34 mouse cellular contexts compared by ENCODE assay signal in genomic region chr5:21363343-21363742, GRCm38 (mm10).
"Had no signal": no experiment of that assay in that cellular context is flagged by ENCODE, and none has a peak within 500 bp of the region (broad histone marks: within the 10 kb centered on the region; RNA-seq: fewer than 3 reads in every experiment).

No protein-coding gene starts in this region.

- H3K9me3 ChIP-seq: heart, embryonic 12.5 days; heart, embryonic 13.5 days; heart, embryonic 15.5 days; hindbrain, embryonic 10.5 days; hindbrain, embryonic 12.5 days; hindbrain, embryonic 15.5 days; kidney, embryonic 15.5 days had no signal

- ATAC-seq: hindbrain, embryonic 16.5 days; hindbrain, postnatal 0 days; inflammation-experienced regulatory T-cells, adult 6 months had no signal

- H3K4me3 ChIP-seq: heart, adult 2 months; heart, embryonic 10.5 days; heart, embryonic 12.5 days; heart, embryonic 13.5 days; heart, embryonic 15.5 days; hindbrain, embryonic 10.5 days; hindbrain, embryonic 12.5 days; hindbrain, embryonic 13.5 days; hindbrain, embryonic 15.5 days; kidney, embryonic 15.5 days; layer of hippocampus, adult 2 months; left cerebral cortex, adult 2 months had no signal

- DNase-seq: heart, adult 2 months; heart, postnatal 10 days; heart, postnatal 14 days; heart, postnatal 36 days; heart, postnatal 4 days; kidney, adult 11 months; kidney, adult 18-20 months; kidney, adult 2 months; kidney, adult 8-10 months; kidney, adult 9 months; kidney, postnatal 10 days; kidney, postnatal 14 days; kidney, postnatal 25 days; kidney, postnatal 36 days; kidney, postnatal 4 days; layer of hippocampus, adult 9-11 months; layer of hippocampus, postnatal 36 days had no signal

- H3K4me1 ChIP-seq: heart, embryonic 10.5 days; heart, embryonic 12.5 days; heart, embryonic 13.5 days; heart, embryonic 15.5 days; hindbrain, embryonic 10.5 days; hindbrain, embryonic 12.5 days; hindbrain, embryonic 13.5 days; hindbrain, embryonic 15.5 days; kidney, embryonic 15.5 days had no signal

- H3K27me3 ChIP-seq: heart, embryonic 12.5 days; heart, embryonic 13.5 days; heart, embryonic 15.5 days; hindbrain, embryonic 12.5 days; hindbrain, embryonic 13.5 days; hindbrain, embryonic 15.5 days had no signal

- H3K36me3 ChIP-seq: heart, embryonic 10.5 days; heart, embryonic 12.5 days; heart, embryonic 13.5 days; heart, embryonic 15.5 days; hindbrain, embryonic 10.5 days; hindbrain, embryonic 12.5 days; hindbrain, embryonic 13.5 days; hindbrain, embryonic 15.5 days; kidney, embryonic 15.5 days had no signal

- H3K9ac ChIP-seq: heart, embryonic 12.5 days; heart, embryonic 13.5 days; heart, embryonic 15.5 days; hindbrain, embryonic 12.5 days; hindbrain, embryonic 13.5 days; hindbrain, embryonic 14.5 days; hindbrain, embryonic 15.5 days; kidney, embryonic 15.5 days had no signal

- H3K27ac ChIP-seq: heart, adult 2 months; heart, embryonic 10.5 days; heart, embryonic 13.5 days; heart, embryonic 15.5 days; hindbrain, embryonic 10.5 days; hindbrain, embryonic 12.5 days; hindbrain, embryonic 13.5 days; hindbrain, embryonic 14.5 days; hindbrain, embryonic 15.5 days; hindbrain, postnatal 0 days; kidney, embryonic 15.5 days; kidney, postnatal 0 days; layer of hippocampus, adult 2 months; left cerebral cortex, adult 2 months had no signal

- H3K4me2 ChIP-seq: heart, embryonic 11.5 days; heart, embryonic 12.5 days; heart, embryonic 13.5 days; heart, embryonic 15.5 days; hindbrain, embryonic 12.5 days; hindbrain, embryonic 13.5 days; hindbrain, embryonic 14.5 days; hindbrain, embryonic 15.5 days; kidney, embryonic 15.5 days had no signal
